Mouse (Mus musculus): ENCODE data around the gene Gm1043.

DNA sequence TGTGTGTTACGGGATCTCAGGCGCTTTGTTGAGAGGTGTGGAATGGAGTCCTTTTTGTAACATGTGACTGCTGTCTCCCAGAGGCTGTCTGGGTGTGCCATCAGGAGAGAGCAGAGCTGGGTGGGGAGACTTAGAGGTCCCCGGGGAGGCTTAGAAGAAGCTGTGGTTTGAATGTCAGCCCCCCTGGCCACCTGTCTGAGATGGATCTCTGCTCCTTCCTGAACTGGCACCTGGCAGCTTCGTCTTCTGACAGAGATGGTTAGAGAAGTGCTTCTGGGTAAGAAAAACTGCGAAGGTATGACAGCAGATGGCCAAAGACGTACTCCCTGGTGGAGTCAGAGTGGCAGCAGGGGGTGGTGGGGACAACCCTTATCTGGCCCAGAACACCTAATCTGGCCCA is 22.4 kb downstream of the Gm1043 start:
- TF ChIP-seq CTCF (IDR thresholded peaks at IDR 0.05; ENCODE audit: borderline replicate concordance, extremely low read depth, insufficient read depth, insufficient read length), result no peak
- TF ChIP-seq POLR2A (IDR thresholded peaks at IDR 0.05; ENCODE audit: borderline replicate concordance, extremely low read depth, insufficient read depth, insufficient read length, poor library complexity, severe bottlenecking), result no peak

All from brain, embryonic 14.5 days (tissue).